Mouse (Mus musculus): ENCODE measurements around the gene Arhgef28. TPM values are rescaled to one million over a fixed set of nuclear protein-coding genes. Genes with fewer than 3 reads are reported as not detected.

Gene Arhgef28
- polyA plus RNA-seq, 1 experiment from 2014 or later: 23.7 TPM

GRCm38 (mm10) chr13:98183157-98183878 lies 22.9 kb downstream of the Arhgef28 start:
- no peak overlapping the region for H3K27ac ChIP-seq
- H3K9me3 ChIP-seq: no peaks in the 10 kb centered on the region
- no peaks in the 10 kb centered on the region for H3K36me3 ChIP-seq
- ATAC-seq (ENCODE audit: insufficient number of reproducible peaks, insufficient read depth, low FRiP score, low TSS enrichment, low read depth): no peak
- H3K4me2 ChIP-seq: no peak overlapping the region
- H3K4me1 ChIP-seq (replicated peaks): peaks cover 6% of the 10 kb centered on the region
- no peak overlapping the region for H3K4me3 ChIP-seq (replicated peaks)
- 79% methylated on average over 21 of the region's 21 CpGs for WGBS
- no peak overlapping the region for H3K9ac ChIP-seq (replicated peaks)
- no peaks in the 10 kb centered on the region; the same call in 1 of the 2 replicates for H3K27me3 ChIP-seq

DNA sequence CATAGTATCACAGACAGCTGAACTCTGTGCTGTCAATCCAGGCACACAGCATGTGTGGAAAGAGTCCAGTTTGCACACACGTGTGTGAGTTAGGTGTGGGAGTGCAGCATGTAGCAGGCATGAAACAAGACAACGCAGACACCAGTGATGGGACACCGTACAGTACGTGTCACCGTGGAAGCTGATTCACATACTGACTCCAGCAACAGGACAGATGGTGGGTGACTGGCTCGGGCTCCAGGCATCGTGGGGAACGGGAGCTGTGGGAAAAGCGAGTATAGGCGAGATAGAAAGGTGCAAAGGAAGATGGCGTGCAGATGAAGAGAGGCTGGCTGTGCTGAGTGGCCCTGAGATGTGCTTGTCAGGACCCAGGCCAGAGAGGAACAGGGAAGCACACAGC lies 23.9 kb downstream of the Arhgef28 start:
- Histone ChIP-seq H3K36me3 (no peaks in the 10 kb centered on the region), H3K4me2 (no peak overlapping the region), H3K27me3 (no peaks in the 10 kb centered on the region; the same call in 1 of the 2 replicates), H3K4me3 (replicated peaks) (no peak overlapping the region), H3K9me3 (no peaks in the 10 kb centered on the region), H3K9ac (replicated peaks) (no peak overlapping the region), H3K27ac (no peak overlapping the region), H3K4me1 (replicated peaks) (peaks cover 6% of the 10 kb centered on the region)
- 89% methylated on average over 11 of the region's 11 CpGs for WGBS
- no peak for ATAC-seq (ENCODE audit: insufficient number of reproducible peaks, insufficient read depth, low FRiP score, low TSS enrichment, low read depth)

DNA sequence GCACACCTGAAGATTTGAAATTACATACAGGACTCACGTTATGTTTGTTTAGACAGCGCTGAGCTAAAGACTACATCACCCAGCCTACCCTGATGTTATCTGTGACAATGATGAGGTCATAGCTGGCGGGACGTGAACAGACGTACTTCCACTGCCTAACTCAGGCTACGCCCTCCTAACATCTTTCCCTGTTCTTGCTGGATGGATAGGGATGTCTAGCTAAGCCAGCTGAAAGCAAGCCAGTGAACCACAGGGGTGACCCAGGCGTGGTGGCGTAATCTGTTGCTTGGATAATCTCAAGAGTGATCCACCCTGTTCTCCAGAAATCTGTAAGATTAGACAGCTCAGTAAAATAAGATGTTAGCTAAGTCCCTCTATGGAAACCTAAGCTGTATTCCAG lies 25.6 kb downstream of the Arhgef28 start:
- H3K27ac ChIP-seq: no peak overlapping the region
- H3K4me2 ChIP-seq: no peak overlapping the region
- no peak overlapping the region for H3K9ac ChIP-seq (replicated peaks)
- H3K4me1 ChIP-seq (replicated peaks): peaks cover 13% of the 10 kb centered on the region
- no peaks in the 10 kb centered on the region for H3K9me3 ChIP-seq
- ATAC-seq (ENCODE audit: insufficient number of reproducible peaks, insufficient read depth, low FRiP score, low TSS enrichment, low read depth): no peak
- WGBS: 90% methylated on average over 8 of the region's 8 CpGs
- no peaks in the 10 kb centered on the region; the same call in 1 of the 2 replicates for H3K27me3 ChIP-seq
- no peak overlapping the region for H3K4me3 ChIP-seq (replicated peaks)
- H3K36me3 ChIP-seq: no peaks in the 10 kb centered on the region

GRCm38 (mm10) chr13:98175323-98176007 lies 30.8 kb downstream of the Arhgef28 start:
- no peak for ATAC-seq (ENCODE audit: insufficient number of reproducible peaks, insufficient read depth, low FRiP score, low TSS enrichment, low read depth)
- no peaks in the 10 kb centered on the region for H3K27me3 ChIP-seq
- WGBS: 50% methylated on average over 10 of the region's 10 CpGs
- H3K9me3 ChIP-seq: no peaks in the 10 kb centered on the region
- H3K9ac ChIP-seq (replicated peaks): no peak overlapping the region
- peaks cover 28% of the 10 kb centered on the region for H3K4me1 ChIP-seq (replicated peaks)
- H3K27ac ChIP-seq: no peak overlapping the region
- H3K36me3 ChIP-seq: no peaks in the 10 kb centered on the region
- H3K4me2 ChIP-seq: no peak overlapping the region
- no peak overlapping the region for H3K4me3 ChIP-seq (replicated peaks)

GRCm38 (mm10) chr13:98173008-98173407 lies 33.2 kb downstream of the Arhgef28 start:
- 88% methylated on average over 6 of the region's 6 CpGs for WGBS
- Histone ChIP-seq H3K27ac (no peak overlapping the region), H3K4me1 (replicated peaks) (peaks cover 28% of the 10 kb centered on the region), H3K4me2 (no peak overlapping the region), H3K9ac (replicated peaks) (no peak overlapping the region), H3K27me3 (no peaks in the 10 kb centered on the region), H3K36me3 (no peaks in the 10 kb centered on the region), H3K4me3 (replicated peaks) (no peak overlapping the region), H3K9me3 (no peaks in the 10 kb centered on the region)
- no peak for ATAC-seq (ENCODE audit: insufficient number of reproducible peaks, insufficient read depth, low FRiP score, low TSS enrichment, low read depth)

- Histone ChIP-seq H3K27ac (no peak overlapping the region), H3K4me1 (replicated peaks) (peaks cover 28% of the 10 kb centered on the region), H3K9me3 (no peaks in the 10 kb centered on the region), H3K4me3 (replicated peaks) (no peak overlapping the region), H3K36me3 (no peaks in the 10 kb centered on the region), H3K4me2 (no peak overlapping the region), H3K27me3 (no peaks in the 10 kb centered on the region), H3K9ac (replicated peaks) (no peak overlapping the region)
- WGBS: 40% methylated on average over 11 of the region's 11 CpGs
- no peak for ATAC-seq (ENCODE audit: insufficient number of reproducible peaks, insufficient read depth, low FRiP score, low TSS enrichment, low read depth)
Measured at GRCm38 (mm10) chr13:98172365-98172764, 33.9 kb downstream of the Arhgef28 start.

- Histone ChIP-seq H3K9me3 (no peaks in the 10 kb centered on the region), H3K27me3 (no peaks in the 10 kb centered on the region), H3K27ac (no peak overlapping the region), H3K4me1 (replicated peaks) (peaks cover 31% of the 10 kb centered on the region), H3K9ac (replicated peaks) (no peak overlapping the region), H3K4me3 (replicated peaks) (no peak overlapping the region), H3K36me3 (no peaks in the 10 kb centered on the region), H3K4me2 (no peak overlapping the region)
- no peak for ATAC-seq (ENCODE audit: insufficient number of reproducible peaks, insufficient read depth, low FRiP score, low TSS enrichment, low read depth)
- 95% methylated on average over 4 of the region's 4 CpGs for WGBS
Measured at GRCm38 (mm10) chr13:98171706-98172105, 34.5 kb downstream of the Arhgef28 start.

GRCm38 (mm10) chr13:98171257-98171656 lies 35.0 kb downstream of the Arhgef28 start:
- no peaks in the 10 kb centered on the region for H3K9me3 ChIP-seq
- H3K27me3 ChIP-seq: no peaks in the 10 kb centered on the region
- no peak overlapping the region for H3K4me2 ChIP-seq
- no peak overlapping the region for H3K4me3 ChIP-seq (replicated peaks)
- no peak for ATAC-seq (ENCODE audit: insufficient number of reproducible peaks, insufficient read depth, low FRiP score, low TSS enrichment, low read depth)
- no peaks in the 10 kb centered on the region for H3K36me3 ChIP-seq
- no peak overlapping the region for H3K27ac ChIP-seq
- 92% methylated on average over 12 of the region's 12 CpGs for WGBS
- H3K9ac ChIP-seq (replicated peaks): no peak overlapping the region
- H3K4me1 ChIP-seq (replicated peaks): peaks cover 33% of the 10 kb centered on the region

- WGBS: 83% methylated on average over 6 of the region's 6 CpGs
- peaks cover 10% of the 10 kb centered on the region; the same call in 1 of the 2 replicates for H3K4me1 ChIP-seq (replicated peaks)
- H3K27me3 ChIP-seq: 0 out of 2 replicates have a peak, but pooled peaks cover 3% of the 10 kb centered on the region
- H3K4me2 ChIP-seq: no peak overlapping the region
- no peaks in the 10 kb centered on the region for H3K36me3 ChIP-seq
- ATAC-seq (ENCODE audit: insufficient number of reproducible peaks, insufficient read depth, low FRiP score, low TSS enrichment, low read depth): no peak
- no peak overlapping the region for H3K4me3 ChIP-seq (replicated peaks)
- no peak overlapping the region for H3K27ac ChIP-seq
- H3K9ac ChIP-seq (replicated peaks): no peak overlapping the region
- no peaks in the 10 kb centered on the region for H3K9me3 ChIP-seq
Measured at GRCm38 (mm10) chr13:98164878-98165277, 41.4 kb downstream of the Arhgef28 start.

GRCm38 (mm10) chr13:98161496-98161895 lies 44.7 kb downstream of the Arhgef28 start:
- no peak overlapping the region for H3K9ac ChIP-seq (replicated peaks)
- H3K4me1 ChIP-seq (replicated peaks): peaks cover 5% of the 10 kb centered on the region; the same call in 1 of the 2 replicates
- H3K9me3 ChIP-seq: no peaks in the 10 kb centered on the region
- H3K4me2 ChIP-seq: no peak overlapping the region
- H3K27ac ChIP-seq: no peak overlapping the region
- 0 out of 2 replicates have a peak, but pooled peaks cover 3% of the 10 kb centered on the region for H3K27me3 ChIP-seq
- H3K4me3 ChIP-seq (replicated peaks): no peak overlapping the region
- no peaks in the 10 kb centered on the region for H3K36me3 ChIP-seq
- no peak for ATAC-seq (ENCODE audit: insufficient number of reproducible peaks, insufficient read depth, low FRiP score, low TSS enrichment, low read depth)
- 93% methylated on average over 8 of the region's 8 CpGs for WGBS

- H3K9ac ChIP-seq (replicated peaks): no peak overlapping the region
- H3K4me3 ChIP-seq (replicated peaks): no peak overlapping the region
- ATAC-seq (ENCODE audit: insufficient number of reproducible peaks, insufficient read depth, low FRiP score, low TSS enrichment, low read depth): no peak
- no peaks in the 10 kb centered on the region for H3K9me3 ChIP-seq
- H3K36me3 ChIP-seq: no peaks in the 10 kb centered on the region
- H3K4me2 ChIP-seq: no peak overlapping the region
- H3K27ac ChIP-seq: no peak overlapping the region
- 0 out of 2 replicates have a peak, but pooled peaks cover 3% of the 10 kb centered on the region for H3K27me3 ChIP-seq
- 61% methylated on average over 7 of the region's 7 CpGs for WGBS
- no peaks in the 10 kb centered on the region for H3K4me1 ChIP-seq (replicated peaks)
Measured at GRCm38 (mm10) chr13:98156656-98157055, 49.6 kb downstream of the Arhgef28 start.
